In the genomic region with DNA sequence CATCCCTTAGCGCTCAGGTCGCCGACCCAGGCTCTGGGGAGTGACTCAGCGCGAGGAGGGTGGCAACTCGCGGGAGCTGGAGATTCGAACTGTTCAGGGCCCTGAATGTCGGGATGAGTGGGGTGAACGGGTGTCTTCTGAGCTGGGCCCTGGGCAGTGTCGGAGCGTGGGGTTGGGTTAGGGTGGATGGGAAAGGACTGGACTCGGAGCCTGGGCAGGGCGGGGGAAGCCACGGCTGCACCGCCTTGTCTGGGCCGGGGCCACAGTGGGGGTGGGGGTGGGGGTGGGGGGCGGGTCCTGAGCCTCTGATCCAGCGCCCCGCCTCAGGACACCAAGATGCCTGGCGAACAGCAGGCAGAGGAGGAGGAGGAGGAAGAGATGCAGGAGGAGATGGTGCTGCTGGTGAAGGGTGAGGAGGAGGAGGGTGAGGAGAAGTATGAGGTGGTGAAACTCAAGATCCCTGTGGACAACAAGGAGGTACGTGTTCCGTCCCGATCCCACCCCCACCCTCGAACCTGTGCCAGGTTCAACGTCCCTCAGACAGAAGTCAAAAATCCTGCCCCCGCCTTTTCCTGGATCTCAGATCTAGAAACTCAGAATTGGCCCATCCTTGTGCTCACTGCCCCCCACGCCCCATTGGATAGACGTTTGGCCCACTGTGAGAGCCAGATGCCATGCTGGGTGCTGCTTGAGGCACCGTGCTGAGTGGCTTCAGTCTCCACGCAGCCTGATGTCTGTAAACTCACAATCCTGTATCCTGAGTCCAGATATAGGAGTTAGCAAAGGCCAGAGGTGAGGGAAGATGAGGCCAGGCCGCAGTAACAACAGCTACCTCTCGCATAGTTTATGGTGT, we compare ENCODE assay signal across 1 mouse cellular context.
TF ChIP-seq lines count a peak whose summit lies in the region.

No protein-coding gene starts in this region.

TF ChIP-seq in CH12.LX, 34 proteins besides CTCF, POLR2A, EP300 and RAD21:
- TF ChIP-seq PAX5 (IDR thresholded peaks at IDR 0.05; ENCODE audit: low read length) (no peak), BHLHE40 (IDR thresholded peaks at IDR 0.05; ENCODE audit: low read depth, low read length) (no peak), ETS1 (conservative IDR thresholded peaks at IDR 0.05; ENCODE audit: low read depth, low read length) (no peak), KAT2A (IDR thresholded peaks at IDR 0.05; ENCODE audit: insufficient replicate concordance, low read length) (no peak), RCOR1 (conservative IDR thresholded peaks at IDR 0.05; ENCODE audit: low read depth, low read length) (no peak), MEF2A (IDR thresholded peaks at IDR 0.05; ENCODE audit: borderline replicate concordance, low read depth, low read length) (no peak), MAZ (IDR thresholded peaks at IDR 0.05; ENCODE audit: low read depth, low read length) (no peak), CHD1 (IDR thresholded peaks at IDR 0.05; ENCODE audit: low read depth, low read length) (no peak), HCFC1 (IDR thresholded peaks at IDR 0.05; ENCODE audit: low read depth, low read length) (no peak), ZMIZ1 (IDR thresholded peaks at IDR 0.05; ENCODE audit: low read depth, low read length) (no peak), JUN (IDR thresholded peaks at IDR 0.05; ENCODE audit: insufficient read depth, low read depth, low read length) (no peak), ZNF384 (IDR thresholded peaks at IDR 0.05; ENCODE audit: low read depth, low read length) (no peak), SMC3 (IDR thresholded peaks at IDR 0.05; ENCODE audit: low read depth, low read length) (no peak), USF2 (conservative IDR thresholded peaks at IDR 0.05; ENCODE audit: low read depth, low read length) (no peak), UBTF (IDR thresholded peaks at IDR 0.05; ENCODE audit: low read depth, low read length) (no peak), ELF1 (IDR thresholded peaks at IDR 0.05; ENCODE audit: low read depth, low read length) (no peak)
TF ChIP-seq in CH12.LX: peak in this region for 0.
